ENCODE assay signal across 32 mouse cellular contexts in genomic region chr6:142844061-142844460, GRCm38 (mm10). TPM values are rescaled to one million over a fixed set of nuclear protein-coding genes. Genes with fewer than 3 reads are reported as not detected.
"Had no signal": no experiment of that assay in that cellular context is flagged by ENCODE, and none has a peak within 500 bp of the region (broad histone marks: within the 10 kb centered on the region; RNA-seq: fewer than 3 reads in every experiment).

No protein-coding gene starts in this region.

- DNase-seq: forebrain, postnatal 0 days; gastrocnemius, postnatal 14 days; gastrocnemius, postnatal 36 days; heart, adult 18-20 months; heart, postnatal 10 days; kidney, adult 11 months; kidney, adult 2 months; kidney, adult 9 months; kidney, postnatal 14 days; kidney, postnatal 36 days; layer of hippocampus, adult 9-11 months; layer of hippocampus, postnatal 36 days; left cerebral cortex, postnatal 4 days; liver, embryonic 13.5 days had no signal

- H3K9me3 ChIP-seq: heart, embryonic 12.5 days; hindbrain, embryonic 13.5 days; hindbrain, embryonic 15.5 days; intestine, embryonic 15.5 days; kidney, embryonic 15.5 days; limb, embryonic 13.5 days; limb, embryonic 15.5 days; liver, embryonic 13.5 days had no signal

- H3K4me3 ChIP-seq: heart, embryonic 12.5 days; hindbrain, embryonic 13.5 days; hindbrain, embryonic 15.5 days; intestine, embryonic 15.5 days; kidney, embryonic 15.5 days; limb, embryonic 13.5 days; limb, embryonic 15.5 days; liver, embryonic 13.5 days had no signal

- H3K4me2 ChIP-seq: heart, embryonic 12.5 days; hindbrain, embryonic 13.5 days; hindbrain, embryonic 15.5 days; intestine, embryonic 15.5 days; kidney, embryonic 15.5 days; limb, embryonic 13.5 days; limb, embryonic 15.5 days; liver, embryonic 13.5 days had no signal

- H3K4me1 ChIP-seq: heart, embryonic 12.5 days; hindbrain, embryonic 13.5 days; hindbrain, embryonic 15.5 days; intestine, embryonic 15.5 days; kidney, embryonic 15.5 days; limb, embryonic 13.5 days; limb, embryonic 15.5 days; liver, embryonic 13.5 days had no signal

- H3K27me3 ChIP-seq: heart, embryonic 12.5 days; hindbrain, embryonic 13.5 days; hindbrain, embryonic 15.5 days; intestine, embryonic 15.5 days; kidney, embryonic 15.5 days; limb, embryonic 13.5 days; limb, embryonic 15.5 days; liver, embryonic 13.5 days had no signal

- H3K9ac ChIP-seq: forebrain, postnatal 0 days; heart, embryonic 12.5 days; hindbrain, embryonic 13.5 days; hindbrain, embryonic 15.5 days; intestine, embryonic 15.5 days; kidney, embryonic 15.5 days; limb, embryonic 13.5 days; limb, embryonic 15.5 days; liver, embryonic 13.5 days had no signal

- ATAC-seq: forebrain, postnatal 0 days; hindbrain, postnatal 0 days; intestine, embryonic 15.5 days had no signal

- H3K36me3 ChIP-seq: heart, embryonic 12.5 days; hindbrain, embryonic 15.5 days; intestine, embryonic 15.5 days; kidney, embryonic 15.5 days; limb, embryonic 13.5 days; limb, embryonic 15.5 days; liver, embryonic 13.5 days had no signal

- H3K27ac ChIP-seq: hindbrain, embryonic 13.5 days; hindbrain, embryonic 15.5 days; hindbrain, postnatal 0 days; intestine, embryonic 15.5 days; kidney, embryonic 15.5 days; kidney, postnatal 0 days; limb, embryonic 13.5 days; limb, embryonic 15.5 days; liver, embryonic 13.5 days had no signal

RNA-seq across cellular contexts. Expression of gene Sult6b2, which starts 39.8 kb away (rescaled TPM):
- total RNA-seq: gastrocnemius, adult 18-20 months; gastrocnemius, adult 8-10 months; gastrocnemius, postnatal 14 days; gastrocnemius, postnatal 36 days; heart, adult 18-20 months; heart, postnatal 10 days; hematopoietic stem cell, adult 5-6 weeks; hindbrain, postnatal 0 days; layer of hippocampus, postnatal 36 days; left cerebral cortex, adult 18-20 months; liver, adult 2 months had no signal
- polyA plus RNA-seq: gonadal fat pad, adult 2 months; hindbrain, embryonic 11.5 days; hindbrain, embryonic 15.5 days; kidney, adult 2 months; kidney, embryonic 15.5 days; kidney, postnatal 0 days; large intestine, adult 2 months; limb, embryonic 11.5 days; limb, embryonic 13.5 days; liver, adult 2 months; liver, embryonic 13.5 days had no signal
